Mouse (Mus musculus) cerebral cortex, adult 2 months (tissue): ENCODE results near the gene Avpr2.

Source experiments
- WGBS: fragments of 180-500 bp; shearing (Covaris S2); methylation state at CpG from one replicate; pipeline ENCODE4 v1.1.7; 2018; 5-methylcytosine and 5-hydroxymethylcytosine counted together

The Avpr2 gene

DNA sequence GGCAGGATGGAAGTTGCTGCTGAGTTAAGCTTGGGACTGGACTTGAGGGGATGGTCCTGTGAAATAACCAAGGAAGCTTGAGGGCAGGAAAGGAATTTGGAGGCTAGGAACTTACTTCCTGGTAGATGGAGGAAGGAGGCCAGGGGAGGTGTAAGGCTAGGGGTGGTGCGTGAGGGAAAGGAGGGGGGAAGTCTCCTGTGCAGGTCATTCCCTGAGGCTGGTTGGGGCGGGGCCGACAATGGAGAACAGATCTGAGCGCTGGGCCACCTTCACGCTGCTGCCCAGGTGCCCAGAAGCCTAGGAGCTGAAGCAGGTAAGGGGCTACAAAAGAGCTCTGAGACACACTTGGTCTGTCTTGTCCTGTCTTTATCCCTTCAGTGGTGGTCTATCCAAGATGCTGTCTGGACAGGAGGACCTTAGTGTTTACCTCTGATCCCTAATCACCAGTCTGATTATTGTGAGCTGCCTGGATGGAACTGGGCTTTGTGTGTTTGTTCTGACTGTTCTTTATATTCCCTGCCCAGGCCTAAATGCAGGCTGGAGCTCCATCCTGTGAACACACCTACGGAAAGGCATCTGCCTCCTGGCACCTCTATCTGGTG is at the start of gene Avpr2:
TSS of gene Avpr2 (plus strand) at position 552 of the 602 bp plus-strand sequence.
- 86% methylated on average over 6 of the region's 6 CpGs for WGBS

DNA sequence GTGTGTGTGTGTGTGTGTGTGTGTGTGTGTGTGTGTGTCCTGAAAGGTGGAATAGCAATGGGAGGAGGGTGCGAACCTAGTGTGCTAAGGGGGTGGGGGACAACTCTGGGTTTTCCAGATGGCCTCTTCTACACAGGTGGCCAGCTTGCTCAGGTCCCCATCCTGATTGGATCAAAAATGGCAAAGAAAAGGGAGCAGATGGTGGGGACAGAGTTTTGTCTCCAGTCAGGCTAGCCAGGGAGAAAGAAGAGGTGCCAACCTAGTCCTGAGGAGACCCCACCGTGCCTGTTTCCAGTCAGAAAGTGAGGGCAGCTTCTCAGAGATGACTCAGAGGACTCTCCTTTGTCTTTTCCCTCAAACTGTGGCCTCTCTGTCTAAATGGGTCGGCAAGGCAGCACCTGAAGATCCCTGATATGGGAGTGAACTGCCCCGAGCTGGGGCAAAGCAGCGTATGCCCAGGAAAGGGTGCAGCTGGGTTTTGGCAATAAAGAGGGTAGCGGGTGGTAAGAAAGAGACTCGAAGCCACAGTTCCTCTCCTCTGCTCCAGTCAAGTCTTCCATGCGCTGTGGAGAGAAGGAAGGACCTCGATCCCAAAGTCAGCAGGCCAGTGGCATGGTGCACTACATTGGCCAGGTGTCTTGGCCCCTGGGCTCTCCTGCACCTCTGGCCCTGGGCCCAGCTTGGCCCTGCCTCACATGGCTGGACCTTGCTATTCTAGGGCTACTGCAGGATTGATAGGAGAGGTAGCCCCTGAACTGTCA is 37.4 kb upstream of the Avpr2 start:
- 77% methylated on average over 9 of the region's 9 CpGs for WGBS

DNA sequence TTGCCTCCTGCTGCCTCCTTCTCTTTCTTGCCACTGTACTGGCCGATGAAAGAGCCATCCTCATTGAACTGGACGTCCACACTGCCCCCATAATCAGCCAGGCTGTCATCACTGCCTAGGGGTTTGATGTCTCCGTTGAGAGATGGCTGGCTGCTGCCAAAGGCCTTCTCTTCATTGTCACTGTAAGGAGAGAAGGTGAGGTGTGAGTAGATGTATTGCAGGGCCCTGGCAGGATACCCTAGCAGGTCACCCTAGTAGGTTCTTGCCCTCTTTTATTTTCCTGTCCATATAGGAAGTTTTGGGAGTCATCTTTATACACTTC is 36.9 kb upstream of the Avpr2 start:
- 67% methylated on average over 3 of the region's 3 CpGs for WGBS

DNA sequence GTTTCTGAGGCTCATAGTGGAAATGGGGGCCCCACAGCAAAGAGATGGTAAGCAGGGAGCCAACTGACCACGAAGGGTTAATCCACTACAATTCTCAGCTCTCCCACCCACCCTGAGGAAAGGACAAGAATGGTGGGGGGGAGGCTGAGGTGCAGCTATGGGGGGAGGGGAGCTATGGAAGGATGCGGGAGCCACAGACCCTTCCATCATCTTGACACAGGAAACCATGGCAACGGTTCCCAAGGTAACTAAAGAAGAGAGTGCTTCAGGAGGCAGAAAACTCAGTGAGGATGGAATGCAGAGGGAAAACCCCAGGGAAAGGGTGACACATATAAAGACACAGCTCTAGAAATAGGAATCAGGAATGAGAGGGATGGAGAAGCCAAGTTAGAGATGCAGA is 27.2 kb upstream of the Avpr2 start:
- 38% methylated on average over 3 of the region's 3 CpGs for WGBS

- WGBS: 26% methylated on average over 3 of the region's 3 CpGs
Measured at GRCm38 (mm10) chrX:73867256-73867655, 24.6 kb upstream of the Avpr2 start.

- 62% methylated on average over 1 of the region's 1 CpGs for WGBS
Measured at GRCm38 (mm10) chrX:73867852-73868251, 24.1 kb upstream of the Avpr2 start.

DNA sequence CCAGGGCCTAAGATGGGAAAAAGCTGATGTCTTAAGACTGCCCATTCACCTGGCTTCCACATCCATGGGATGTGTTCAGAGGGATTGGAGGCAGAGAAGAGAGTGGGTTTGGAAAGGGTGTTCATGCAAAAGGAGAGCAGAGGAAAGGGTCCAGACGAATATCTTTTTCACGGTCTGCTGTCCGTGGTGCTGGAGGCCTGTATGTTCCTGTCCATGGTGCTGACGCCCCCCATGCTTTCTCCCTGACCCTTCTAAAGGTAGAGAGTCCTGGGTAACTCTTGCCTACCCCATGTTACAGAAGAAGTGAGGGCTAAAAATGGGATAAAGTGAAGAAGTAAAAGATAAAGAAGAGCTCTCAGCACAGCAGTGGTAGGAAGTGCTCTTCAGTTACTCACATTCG is 22.6 kb upstream of the Avpr2 start:
- WGBS: 15% methylated on average over 5 of the region's 5 CpGs

- WGBS: 65% methylated on average over 1 of the region's 1 CpGs
Measured at GRCm38 (mm10) chrX:73871956-73872355, 19.9 kb upstream of the Avpr2 start.

DNA sequence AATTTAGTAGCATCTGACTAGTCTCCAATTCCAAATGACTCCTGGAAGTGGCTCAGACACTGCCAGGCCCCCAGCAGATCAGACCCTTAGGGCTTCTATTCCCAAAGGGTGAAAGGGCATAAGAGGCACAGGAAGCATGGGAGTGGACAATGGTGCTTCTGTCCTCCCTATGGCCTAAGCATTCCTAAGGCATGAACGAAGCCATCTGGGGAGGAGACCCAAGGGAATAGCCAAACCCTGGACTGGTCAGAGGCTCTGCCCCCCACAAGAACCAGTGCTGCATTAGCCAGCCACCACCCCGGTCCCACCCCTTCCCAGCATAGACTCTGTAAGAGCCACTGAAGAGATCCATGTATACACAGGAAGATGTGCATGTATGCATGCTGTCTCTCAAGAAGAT is 16.0 kb upstream of the Avpr2 start:
- WGBS: 39% methylated on average over 2 of the region's 2 CpGs

GRCm38 (mm10) chrX:73877014-73877413 is 14.9 kb upstream of the Avpr2 start:
- WGBS: 76% methylated on average over 1 of the region's 1 CpGs

GRCm38 (mm10) chrX:73880194-73881035 is 11.5 kb upstream of the Avpr2 start:
- WGBS: 6% methylated on average over 35 of the region's 48 CpGs

GRCm38 (mm10) chrX:73881036-73881427 is 10.9 kb upstream of the Avpr2 start:
- WGBS: 14% methylated on average over 16 of the region's 16 CpGs

- 40% methylated on average over 6 of the region's 6 CpGs for WGBS
Measured at GRCm38 (mm10) chrX:73881463-73881862, 10.4 kb upstream of the Avpr2 start.

DNA sequence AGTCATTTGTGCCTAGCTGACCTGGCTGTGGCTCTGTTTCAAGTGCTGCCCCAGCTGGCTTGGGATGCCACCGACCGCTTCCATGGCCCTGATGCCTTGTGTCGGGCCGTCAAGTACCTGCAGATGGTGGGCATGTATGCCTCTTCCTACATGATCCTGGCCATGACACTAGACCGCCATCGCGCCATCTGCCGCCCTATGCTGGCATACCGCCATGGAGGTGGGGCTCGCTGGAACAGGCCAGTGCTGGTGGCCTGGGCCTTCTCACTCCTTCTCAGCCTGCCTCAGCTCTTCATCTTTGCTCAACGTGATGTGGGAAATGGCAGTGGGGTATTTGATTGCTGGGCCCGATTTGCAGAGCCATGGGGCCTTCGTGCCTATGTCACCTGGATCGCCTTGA is 931 bp downstream of the Avpr2 start:
- WGBS: 94% methylated on average over 14 of the region's 14 CpGs

- 9% methylated on average over 2 of the region's 2 CpGs for WGBS
Measured at GRCm38 (mm10) chrX:73895719-73896118, 3.8 kb downstream of the Avpr2 start, which contains the start of gene L1cam. TSS of gene L1cam (minus strand) at chrX:73896105.

- 67% methylated on average over 3 of the region's 3 CpGs for WGBS
Measured at GRCm38 (mm10) chrX:73897959-73898358, 6.1 kb downstream of the Avpr2 start.

- 67% methylated on average over 1 of the region's 1 CpGs for WGBS
Measured at GRCm38 (mm10) chrX:73910049-73910448, 18.1 kb downstream of the Avpr2 start.

GRCm38 (mm10) chrX:73911156-73911555 is 19.3 kb downstream of the Avpr2 start:
- WGBS: 11% methylated on average over 21 of the region's 26 CpGs

DNA sequence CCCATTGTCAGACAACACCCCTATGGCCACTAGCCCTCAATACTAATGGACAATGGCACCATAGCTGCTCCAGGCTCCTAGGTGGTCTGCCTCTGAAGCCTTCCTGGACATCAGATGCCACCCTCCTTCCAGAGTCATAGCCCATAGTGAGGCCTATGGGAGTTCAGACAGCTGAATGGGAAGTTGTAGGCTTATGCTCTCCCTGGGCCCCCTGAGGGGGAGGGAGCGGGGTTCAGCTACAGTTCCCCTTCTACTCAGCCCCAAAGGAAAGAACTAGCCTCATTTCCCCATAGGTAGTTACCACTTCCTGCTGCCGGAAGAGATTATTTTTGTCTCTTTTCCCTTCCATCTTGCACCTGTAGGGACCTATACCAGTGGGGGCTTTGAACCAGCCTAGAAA is 19.7 kb downstream of the Avpr2 start:
- 78% methylated on average over 2 of the region's 2 CpGs for WGBS

DNA sequence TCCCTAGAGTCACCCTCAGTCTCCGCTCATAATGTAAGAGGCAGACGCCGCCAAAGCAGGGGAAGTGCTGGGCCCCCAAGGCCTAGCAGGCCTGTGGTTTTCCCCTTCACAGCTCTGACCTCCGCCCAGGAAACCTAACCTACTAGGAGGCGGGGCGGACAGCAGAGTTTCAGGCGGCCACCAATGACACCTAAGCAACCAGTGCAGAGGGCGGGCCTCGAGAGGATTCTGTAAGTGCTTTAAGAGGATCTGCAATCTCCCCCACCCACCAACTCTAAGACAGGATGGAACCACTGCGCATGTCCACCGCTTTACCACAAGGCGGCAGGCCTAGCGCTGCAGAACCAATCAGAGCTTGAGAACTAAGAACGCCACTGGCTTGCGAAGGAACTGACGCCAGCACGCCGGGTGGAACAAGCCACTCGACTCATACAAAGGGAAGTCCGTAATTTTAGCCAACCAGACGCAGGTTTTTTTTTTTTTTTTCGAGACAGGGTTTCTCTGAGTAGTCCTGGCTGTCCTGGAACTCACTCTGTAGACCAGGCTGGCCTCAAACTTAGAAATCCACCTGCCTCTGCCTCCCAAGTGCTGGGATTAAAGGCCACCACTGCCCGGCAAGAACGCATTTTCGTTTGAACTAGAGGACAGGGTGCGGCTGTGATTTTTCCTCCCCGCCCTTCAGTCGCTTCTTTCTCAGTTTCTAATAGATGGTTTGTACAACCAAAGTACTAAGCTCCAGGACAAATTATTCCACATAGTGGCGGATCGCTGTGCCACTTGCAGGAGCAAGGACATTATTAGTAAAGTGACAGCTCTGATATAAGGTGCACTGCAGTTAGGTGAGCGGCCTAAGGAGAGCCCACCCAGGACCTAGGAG is 23.2 kb downstream of the Avpr2 start:
- WGBS: 13% methylated on average over 31 of the region's 31 CpGs

GRCm38 (mm10) chrX:73916945-73917344 is 25.0 kb downstream of the Avpr2 start:
- 70% methylated on average over 8 of the region's 8 CpGs for WGBS

DNA sequence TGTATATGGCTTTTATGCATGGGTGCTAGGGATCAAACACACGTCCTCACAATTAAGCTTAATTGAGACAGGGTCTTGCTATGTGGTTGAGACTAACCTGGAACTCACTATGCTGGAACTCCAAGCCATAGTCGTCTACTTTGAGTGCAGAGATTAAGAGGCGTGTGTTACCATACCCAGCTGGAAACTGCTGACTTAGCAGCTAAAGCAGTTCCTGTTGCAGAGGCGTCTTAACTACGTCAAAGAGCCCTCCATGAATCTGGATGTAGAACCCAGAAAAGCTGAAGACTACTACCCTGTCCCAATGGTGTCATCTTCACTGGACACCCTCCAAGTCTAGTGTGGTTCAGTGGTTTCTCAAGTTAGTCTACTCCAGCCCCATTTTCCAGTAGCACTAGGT is 26.7 kb downstream of the Avpr2 start:
- WGBS: 67% methylated on average over 5 of the region's 5 CpGs
